Mouse (Mus musculus) thymus, adult 2 months (tissue): Measurements from ENCODE around the gene Fam114a1.

Experiments used
- CTCF ChIP-seq: fragments of 200-500 bp; IDR thresholded peaks from 2 replicates; pipeline ENCODE4 v1.5.1; 2012; ENCODE audit warnings: mild to moderate bottlenecking, control low read depth, low read length, moderate library complexity, borderline replicate concordance; ENCODE audit not compliant: control insufficient read depth, poor library complexity, insufficient read depth; ENCODE audit errors: extremely low read depth
- POLR2A ChIP-seq: fragments of 200-500 bp; IDR thresholded peaks from 2 replicates; pipeline ENCODE4 v1.6.1; 2012; ENCODE audit warnings: mild to moderate bottlenecking, low read length, control low read depth, moderate library complexity; ENCODE audit not compliant: control insufficient read depth, poor library complexity, insufficient read depth; ENCODE audit errors: extremely low read depth

DNA sequence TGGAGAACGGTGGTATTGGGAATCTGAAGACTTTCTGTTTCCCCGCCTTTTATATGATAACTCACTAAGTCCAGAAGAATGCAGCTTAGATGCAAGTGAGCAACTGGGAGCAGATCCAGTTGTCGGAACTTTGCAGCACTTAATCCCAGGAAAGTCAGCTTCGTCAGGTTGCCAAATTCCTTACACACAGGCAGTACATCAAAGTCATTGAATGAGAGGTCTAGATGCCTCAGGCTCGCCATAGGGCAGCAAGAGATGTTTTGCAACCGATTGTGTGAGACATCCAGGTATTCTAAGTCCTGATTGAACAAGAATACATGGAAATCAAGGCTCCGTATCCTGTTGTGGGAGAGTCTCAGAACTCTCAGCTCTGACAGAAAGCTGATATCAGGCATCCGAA is 14.9 kb upstream of the Fam114a1 start:
- TF ChIP-seq POLR2A (no peak), CTCF (no peak)
